Comparison of ENCODE assay signal across 8 mouse cellular contexts in genomic region chr9:49485892-49486311, GRCm38 (mm10). TPM values are rescaled to one million over a fixed set of nuclear protein-coding genes. Genes with fewer than 3 reads are reported as not detected.
DNase-seq lines count a peak whose midpoint lies in the region; ATAC-seq and TF ChIP-seq lines count a peak whose summit lies in the region.

Gene Ttc12 (minus strand): TSS chr9:49486225.

- under 1% methylated on average over 18 of the region's 18 CpGs for WGBS in cerebellum, adult 2 months
- WGBS in hindbrain, embryonic 11.5 days = 0% methylated on average over 18 of the region's 18 CpGs

- no peaks in the 10 kb centered on the region for H3K36me3 ChIP-seq in hindbrain, embryonic 11.5 days (ENCODE audit: control insufficient read depth, insufficient read depth, low read length)

- peak; percentile 92 for ATAC-seq in hindbrain, embryonic 11.5 days (ENCODE audit: low FRiP score)

- H3K4me3 ChIP-seq in cerebellum, adult 2 months (replicated peaks; ENCODE audit: insufficient read depth, low read depth, low read length) = peak within 1 kb of the TSS; percentile 63
- peak within 1 kb of the TSS; percentile 49 for H3K4me3 ChIP-seq in hindbrain, embryonic 11.5 days (ENCODE audit: low read depth, low read length)

- H3K4me1 ChIP-seq in cerebellum, adult 2 months (ENCODE audit: control insufficient read depth, insufficient read depth, low read length) = no peaks in the 10 kb centered on the region
- H3K4me1 ChIP-seq in hindbrain, embryonic 11.5 days (replicated peaks; ENCODE audit: control insufficient read depth, insufficient read depth, low read length) = 0 out of 2 replicates have a peak, but pooled peaks cover 2% of the 10 kb centered on the region

- H3K9ac ChIP-seq in hindbrain, embryonic 11.5 days (ENCODE audit: low read depth, low read length) = 0 out of 2 replicates have a peak within 1 kb of the TSS, but pooled peaks have one; percentile 37

- TF ChIP-seq POLR2A in cerebellum, adult 2 months (IDR thresholded peaks at IDR 0.05; ENCODE audit: borderline replicate concordance, insufficient read depth, low read length) = no peak

- H3K9me3 ChIP-seq in hindbrain, embryonic 11.5 days (ENCODE audit: control insufficient read depth, low read length) = no peaks in the 10 kb centered on the region

- TF ChIP-seq CTCF in cerebellum, adult 2 months (IDR thresholded peaks at IDR 0.05; ENCODE audit: borderline replicate concordance, insufficient read depth, low read depth, low read length) = no peak

- no peaks in the 10 kb centered on the region for H3K27me3 ChIP-seq in cerebellum, adult 2 months (ENCODE audit: control insufficient read depth, insufficient read depth, low read length)
- H3K27me3 ChIP-seq in hindbrain, embryonic 11.5 days (ENCODE audit: control insufficient read depth, insufficient read depth, low read length) = no peaks in the 10 kb centered on the region; the same call in 1 of the 2 replicates

- H3K4me2 ChIP-seq in hindbrain, embryonic 11.5 days (replicated peaks; ENCODE audit: low read depth, low read length) = peak within 1 kb of the TSS; percentile 54

- no peak within 1 kb of the TSS for H3K27ac ChIP-seq in cerebellum, adult 2 months (ENCODE audit: insufficient read depth, low read length)
- H3K27ac ChIP-seq in hindbrain, embryonic 11.5 days (ENCODE audit: low read depth, low read length) = peak within 1 kb of the TSS; percentile 43

- peak; percentile 93 for DNase-seq in R1 (ENCODE audit: low read depth, low spot score)
- peak; percentile 60 to 61 for DNase-seq in cerebellum, adult 2 months
- DNase-seq in forelimb bud, embryonic 11.5 days (ENCODE audit: low read depth, low spot score) = peak; percentile 71
- peak; percentile 85 for DNase-seq in hindbrain, embryonic 11.5 days (ENCODE audit: low spot score)
- peak; percentile 37 to 49 for DNase-seq in left cerebral cortex, adult 18-20 months (ENCODE audit: low spot score in 2 of 2)
- peak; percentile 92 for DNase-seq in lung, postnatal 36 days
- peak; percentile 83 for DNase-seq in ovary, postnatal 36 days (ENCODE audit: low spot score)
- peak; percentile 65 for DNase-seq in urinary bladder, adult 2 months (ENCODE audit: low spot score)

RNA-seq across cellular contexts. Expression of gene Ttc12, which starts in this region (rescaled TPM):
- polyA plus RNA-seq in cerebellum, adult 2 months (2012; rRNA removed) = 3.3 and 3.5 TPM in 2 replicates
- 2.9 and 3.4 TPM in 2 replicates for polyA plus RNA-seq in hindbrain, embryonic 11.5 days (2014; fragmentation: Nextera tagmentation; extraction: Ambion mirVana)
- total RNA-seq in left cerebral cortex, adult 18-20 months (2021) = 1 to 10 TPM; 1.1 to 1.4 TPM
- 9.9 and 10.9 TPM in 2 replicates for polyA plus RNA-seq in urinary bladder, adult 2 months (2012; rRNA removed)

Comparison
In these comparisons a context has a peak if more than half of its experiments do, and no peak if none do; other contexts are left out.
1. DNase-seq: peak in every context shown above with its lines; median percentile 93 in R1; 92 in lung, postnatal 36 days; 85 in hindbrain, embryonic 11.5 days; 83 in ovary, postnatal 36 days; 71 in forelimb bud, embryonic 11.5 days; 65 in urinary bladder, adult 2 months; 60 in cerebellum, adult 2 months; 43 in left cerebral cortex, adult 18-20 months.